Mouse (Mus musculus) MEL (cell line): ENCODE results near the gene Llgl1. TPM values are rescaled to one million over a fixed set of nuclear protein-coding genes. Genes with fewer than 3 reads are reported as not detected.

Experiments
- DNase-seq: peaks from one replicate; pipeline ENCODE4 v3.0.0; 2011; ENCODE audit warnings: low read depth, low spot score
- H3K27ac ChIP-seq: 2 replicates; pipeline ENCODE4 v1.5.1; 2012; ENCODE audit warnings: low read depth, mild to moderate bottlenecking, control low read depth, low read length, moderate library complexity; ENCODE audit not compliant: control insufficient read depth
- H3K27me3 ChIP-seq, 2 experiments: fragments of 150-350 bp in 1 of 2; sonication (generic) in 1 of 2; 2 replicates each; pipeline ENCODE4 v1.6.1; 2012; ENCODE audit warnings: low read length in 2 of 2, mild to moderate bottlenecking in 2 of 2, improper control_type of control experiment in 1 of 2, moderate library complexity in 1 of 2; ENCODE audit not compliant: insufficient read depth in 2 of 2, control insufficient read depth in 1 of 2
- H3K36me3 ChIP-seq, 2 experiments: 2 replicates each; pipeline ENCODE4 v1.6.1; 2012 to 2014; ENCODE audit warnings: low read length in 2 of 2, improper control_type of control experiment in 1 of 2, inconsistent platforms in 1 of 2, mild to moderate bottlenecking in 1 of 2; ENCODE audit not compliant: insufficient read depth in 2 of 2, control insufficient read depth in 1 of 2
- H3K4me1 ChIP-seq, 2 experiments: fragments of 150-350 bp in 1 of 2; sonication (generic) in 1 of 2; 2 replicates each; pipeline ENCODE4 v1.6.1; 2012; ENCODE audit warnings: low read length in 2 of 2, improper control_type of control experiment in 1 of 2, mild to moderate bottlenecking in 1 of 2; ENCODE audit not compliant: insufficient read depth in 2 of 2, control insufficient read depth in 1 of 2
- H3K4me3 ChIP-seq, 2 experiments: fragments of 150-350 bp in 1 of 2; sonication (generic) in 1 of 2; 2 replicates each; pipeline ENCODE4 v1.5.1; 2012; ENCODE audit warnings: low read depth in 2 of 2, low read length in 2 of 2, mild to moderate bottlenecking in 2 of 2, moderate library complexity in 2 of 2, control low read depth in 1 of 2, improper control_type of control experiment in 1 of 2; ENCODE audit not compliant: control insufficient read depth in 1 of 2, insufficient read depth in 1 of 2
- H3K79me2 ChIP-seq: 2 replicates; pipeline ENCODE4 v1.6.1; 2012; ENCODE audit warnings: mild to moderate bottlenecking, low read length, moderate library complexity; ENCODE audit not compliant: control insufficient read depth, poor library complexity, insufficient read depth
- H3K9ac ChIP-seq: 2 replicates; pipeline ENCODE4 v1.6.1; 2012; ENCODE audit warnings: low read depth, mild to moderate bottlenecking, control low read depth, low read length, moderate library complexity; ENCODE audit not compliant: control insufficient read depth, poor library complexity, severe bottlenecking
- H3K9me3 ChIP-seq: fragments of 150-350 bp; sonication (generic); replicated peaks from 2 replicates; pipeline ENCODE4 v1.6.1; 2012; ENCODE audit warnings: mild to moderate bottlenecking, low read length, improper control_type of control experiment, moderate library complexity; ENCODE audit not compliant: insufficient read depth
- CHD1 ChIP-seq: IDR thresholded peaks from 2 replicates; pipeline ENCODE4 v1.6.1; 2012; ENCODE audit warnings: low read depth, mild to moderate bottlenecking, inconsistent platforms, low read length, improper control_type of control experiment
- ELF1 ChIP-seq: IDR thresholded peaks from 2 replicates; pipeline ENCODE4 v1.6.1; 2014; ENCODE audit warnings: low read depth, mild to moderate bottlenecking, inconsistent platforms, low read length, improper control_type of control experiment, moderate library complexity
- HCFC1 ChIP-seq: IDR thresholded peaks from 2 replicates; pipeline ENCODE4 v1.6.1; 2012; ENCODE audit warnings: low read depth, mild to moderate bottlenecking, inconsistent platforms, low read length, improper control_type of control experiment, moderate library complexity
- JUND ChIP-seq: IDR thresholded peaks from 2 replicates; pipeline ENCODE4 v1.6.1; 2011; ENCODE audit warnings: low read depth, mild to moderate bottlenecking, improper control_type of control experiment, low read length
- MAFK ChIP-seq: IDR thresholded peaks from 2 replicates; pipeline ENCODE4 v1.6.1; 2011; ENCODE audit warnings: low read depth, mild to moderate bottlenecking, low read length, improper control_type of control experiment, borderline replicate concordance
- MAX ChIP-seq: IDR thresholded peaks from 2 replicates; pipeline ENCODE4 v1.6.1; 2011; ENCODE audit warnings: low read length, improper control_type of control experiment
- MXI1 ChIP-seq: IDR thresholded peaks from 2 replicates; pipeline ENCODE4 v1.6.1; 2011; ENCODE audit warnings: mild to moderate bottlenecking, low read depth, low read length, improper control_type of control experiment
- NELFE ChIP-seq: IDR thresholded peaks from 2 replicates; pipeline ENCODE4 v1.6.1; 2011; ENCODE audit warnings: low read depth, low read length, improper control_type of control experiment
- RAD21 ChIP-seq: IDR thresholded peaks from 2 replicates; pipeline ENCODE4 v1.6.1; 2011; ENCODE audit warnings: mild to moderate bottlenecking, low read depth, low read length, improper control_type of control experiment
- RCOR1 ChIP-seq: IDR thresholded peaks from 2 replicates; pipeline ENCODE4 v1.6.1; 2012; ENCODE audit warnings: low read depth, mild to moderate bottlenecking, inconsistent platforms, low read length, improper control_type of control experiment
- SMC3 ChIP-seq: IDR thresholded peaks from 2 replicates; pipeline ENCODE4 v1.6.1; 2011; ENCODE audit warnings: low read depth, low read length, improper control_type of control experiment
- TAL1 ChIP-seq: IDR thresholded peaks from 2 replicates; pipeline ENCODE4 v1.6.1; 2012; ENCODE audit warnings: mild to moderate bottlenecking, inconsistent platforms, low read length, moderate library complexity, mixed read lengths
- TBP ChIP-seq: IDR thresholded peaks from 2 replicates; pipeline ENCODE4 v1.8.0; 2011; ENCODE audit warnings: low read depth, low read length, improper control_type of control experiment
- USF1 ChIP-seq: IDR thresholded peaks from 2 replicates; pipeline ENCODE4 v1.6.1; 2014; ENCODE audit warnings: low read depth, mild to moderate bottlenecking, inconsistent platforms, low read length, improper control_type of control experiment, moderate library complexity
- USF2 ChIP-seq, 2 experiments: IDR thresholded peaks; 2 replicates each; pipeline ENCODE4 v1.6.1; 2011 to 2012; ENCODE audit warnings: improper control_type of control experiment in 2 of 2, low read length in 2 of 2, borderline replicate concordance in 1 of 2, inconsistent platforms in 1 of 2, low read depth in 1 of 2, mild to moderate bottlenecking in 1 of 2; ENCODE audit not compliant: insufficient read depth in 1 of 2
- ZC3H11A ChIP-seq: IDR thresholded peaks from 2 replicates; pipeline ENCODE4 v1.6.1; 2012; ENCODE audit warnings: low read depth, mild to moderate bottlenecking, inconsistent platforms, low read length, improper control_type of control experiment
- ZKSCAN1 ChIP-seq: IDR thresholded peaks from 2 replicates; pipeline ENCODE4 v1.6.1; 2012; ENCODE audit warnings: low read depth, mild to moderate bottlenecking, inconsistent platforms, low read length, improper control_type of control experiment, moderate library complexity
- polyA plus RNA-seq, 2 experiments: library from polyadenylated mRNA; stranded (reverse) in 1 of 2; unstranded in 1 of 2; fragments of >175 nt in 1 of 2; fragments of >200 nt in 1 of 2; gene quantifications; 2 replicates each; pipeline versions ENCODE4 v1.2.1 to v1.2.4; 2012; ENCODE audit warnings: low replicate concordance in 2 of 2, low read depth in 1 of 2; ENCODE audit not compliant: insufficient read length in 2 of 2, insufficient read depth in 1 of 2, missing spikeins in 1 of 2
- total RNA-seq: library from RNA; depleted of rRNA; stranded (reverse); fragments of 300-350 nt; gene quantifications from 2 replicates; pipeline ENCODE4 v1.2.3, GENCODE M21; 2012

The Llgl1 gene
- total and polyA plus RNA-seq, 3 experiments, result 9.3 to 23.9 TPM; not detected in 1

DNA sequence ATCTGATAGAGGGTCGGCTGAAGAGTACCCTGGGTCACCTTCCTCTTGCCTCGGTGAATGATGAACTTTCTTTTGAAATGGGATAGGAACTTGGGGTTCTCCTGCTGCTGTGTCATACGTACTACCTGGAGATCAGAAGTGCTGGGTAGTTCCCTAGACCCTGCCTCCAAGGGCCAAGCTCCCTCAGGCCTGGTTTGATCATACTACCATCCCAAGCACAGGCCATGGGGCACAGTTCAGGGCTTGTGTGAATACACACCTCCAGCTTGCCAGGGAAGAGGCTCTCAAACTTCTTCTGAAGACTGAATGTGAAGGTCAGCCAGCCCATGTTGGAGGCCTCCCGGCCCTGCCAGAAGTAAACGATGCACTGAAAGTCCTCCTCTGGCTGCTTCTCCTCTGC is 16.3 kb downstream of the Llgl1 start:
- Histone ChIP-seq H3K4me3 (no peak overlapping the region), H3K79me2 (no peaks in the 10 kb centered on the region), H3K9me3 (no peaks in the 10 kb centered on the region), H3K27me3 (no peaks in the 10 kb centered on the region), H3K36me3 (peaks cover 0 to 3% of the 10 kb centered on the region in 2 experiments; a peak in 1 of 4 replicates), H3K9ac (no peak overlapping the region), H3K27ac (no peak overlapping the region), H3K4me1 (no peaks in the 10 kb centered on the region)
- no peak for DNase-seq
- TF ChIP-seq TBP (no peak), MAFK (no peak), USF2 (IDR thresholded peaks at IDR 0.05; ENCODE audit: borderline replicate concordance in 1 of 2, insufficient read depth in 1 of 2, low read depth in 1 of 2, low read length in 2 of 2) (no peak), MAX (no peak), RCOR1 (no peak), JUND (no peak), ELF1 (no peak), SMC3 (no peak), MXI1 (no peak), ZKSCAN1 (no peak), HCFC1 (no peak), USF1 (no peak), CHD1 (no peak)

DNA sequence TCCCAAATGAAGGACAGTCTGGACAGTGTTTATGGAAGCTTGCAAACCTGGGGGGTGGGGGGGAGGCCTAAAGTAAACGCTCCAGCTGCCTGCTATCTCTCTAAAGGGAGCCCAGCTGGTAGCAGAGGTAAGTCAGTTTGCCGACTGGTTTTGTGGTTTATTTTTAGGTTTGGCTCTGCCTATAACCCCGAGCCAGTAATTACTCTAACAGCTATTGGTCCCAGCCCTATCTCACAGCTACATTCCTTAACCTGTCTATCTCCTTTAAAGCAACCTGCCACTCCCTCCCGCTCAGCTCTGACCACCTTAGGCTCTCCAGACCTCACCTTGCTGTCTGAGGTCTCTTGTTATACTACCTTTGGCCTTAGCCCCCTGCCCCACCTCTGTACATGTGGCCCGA is 19.7 kb downstream of the Llgl1 start:
- Histone ChIP-seq H3K36me3 (no peaks in the 10 kb centered on the region; a peak in 1 of 4 replicates), H3K9me3 (no peaks in the 10 kb centered on the region), H3K27ac (no peak overlapping the region), H3K27me3 (no peaks in the 10 kb centered on the region), H3K9ac (no peak overlapping the region), H3K79me2 (no peaks in the 10 kb centered on the region), H3K4me1 (no peaks in the 10 kb centered on the region), H3K4me3 (no peak overlapping the region)
- no peak for TF ChIP-seq NELFE
- TF ChIP-seq MAX, result no peak
- TF ChIP-seq RAD21, result no peak
- no peak for TF ChIP-seq USF2 (IDR thresholded peaks at IDR 0.05; ENCODE audit: borderline replicate concordance in 1 of 2, insufficient read depth in 1 of 2, low read depth in 1 of 2, low read length in 2 of 2)
- no peak for TF ChIP-seq TAL1
- no peak for TF ChIP-seq ZC3H11A
- no peak for TF ChIP-seq JUND
- no peak for DNase-seq
